Mouse (Mus musculus): ENCODE measurements around the gene Acap2.

DNA sequence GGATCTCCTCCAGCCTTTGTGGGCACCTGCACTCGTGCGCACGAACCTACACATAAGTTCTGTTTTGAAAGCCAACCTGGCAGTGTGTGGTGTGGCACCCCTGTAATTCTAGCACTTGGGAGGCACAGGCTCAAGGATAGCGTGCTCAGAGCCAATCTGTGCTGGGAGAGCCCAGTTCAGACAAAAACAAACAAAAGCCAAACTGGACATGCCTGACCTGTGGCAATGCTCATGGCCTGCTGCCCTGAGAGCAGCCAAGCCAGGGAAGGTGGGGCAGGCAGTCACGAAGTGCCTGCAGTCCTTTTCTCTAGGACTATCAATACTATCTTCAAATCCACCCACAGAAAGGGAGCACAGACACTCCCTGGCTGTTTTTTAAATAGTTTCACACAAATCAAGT lies 157.9 kb downstream of the Acap2 start:
- TF ChIP-seq CTCF (IDR thresholded peaks at IDR 0.05; ENCODE audit: low read depth, low read length) (no peak), TAL1 (conservative IDR thresholded peaks at IDR 0.05; ENCODE audit: low read depth, low read length) (no peak), GATA1 (IDR thresholded peaks at IDR 0.05; ENCODE audit: borderline replicate concordance, low read length) (no peak)

Measured in G1E (cell line).